Mouse (Mus musculus): ENCODE results near the gene Plcg2.

Gene Plcg2

GRCm38 (mm10) chr8:117626040-117626838 lies 128.1 kb downstream of the Plcg2 start:
- DNase-seq (ENCODE audit: inconsistent age in 2 of 2, low spot score in 1 of 2) = peak; percentile 9 to 65

- DNase-seq (ENCODE audit: inconsistent age in 2 of 2, low spot score in 1 of 2) = no peak
Measured at GRCm38 (mm10) chr8:117627096-117627495, 129.0 kb downstream of the Plcg2 start.

GRCm38 (mm10) chr8:117632532-117632931 lies 134.4 kb downstream of the Plcg2 start:
- DNase-seq (ENCODE audit: inconsistent age in 2 of 2, low spot score in 1 of 2) = no peak

- no peak for DNase-seq (ENCODE audit: inconsistent age in 2 of 2, low spot score in 1 of 2)
Measured at GRCm38 (mm10) chr8:117634406-117634805, 136.3 kb downstream of the Plcg2 start.

- no peak for DNase-seq (ENCODE audit: inconsistent age in 2 of 2, low spot score in 1 of 2)
Measured at GRCm38 (mm10) chr8:117637462-117637861, 139.4 kb downstream of the Plcg2 start.

GRCm38 (mm10) chr8:117639631-117640030 lies 141.5 kb downstream of the Plcg2 start:
- no peak for DNase-seq (ENCODE audit: inconsistent age in 2 of 2, low spot score in 1 of 2)

- DNase-seq (ENCODE audit: inconsistent age in 2 of 2, low spot score in 1 of 2) = no peak
Measured at GRCm38 (mm10) chr8:117645486-117645885, 147.4 kb downstream of the Plcg2 start.

- peak; percentile 8 to 52 for DNase-seq (ENCODE audit: inconsistent age in 2 of 2, low spot score in 1 of 2)
Measured at GRCm38 (mm10) chr8:117646020-117646419, 147.9 kb downstream of the Plcg2 start.

- no peak for DNase-seq (ENCODE audit: inconsistent age in 2 of 2, low spot score in 1 of 2)
Measured at GRCm38 (mm10) chr8:117646440-117646839, 148.3 kb downstream of the Plcg2 start.

GRCm38 (mm10) chr8:117652318-117652717 lies 154.2 kb downstream of the Plcg2 start:
- no peak for DNase-seq (ENCODE audit: inconsistent age in 2 of 2, low spot score in 1 of 2)

GRCm38 (mm10) chr8:117658990-117659389 lies 160.9 kb downstream of the Plcg2 start:
- no peak for DNase-seq (ENCODE audit: inconsistent age in 2 of 2, low spot score in 1 of 2)

GRCm38 (mm10) chr8:117660358-117661031 lies 162.4 kb downstream of the Plcg2 start:
- DNase-seq (ENCODE audit: inconsistent age in 2 of 2, low spot score in 1 of 2) = no peak

- DNase-seq (ENCODE audit: inconsistent age in 2 of 2, low spot score in 1 of 2) = no peak
Measured at GRCm38 (mm10) chr8:117667349-117668124, 169.4 kb downstream of the Plcg2 start.

- no peak for DNase-seq (ENCODE audit: inconsistent age in 2 of 2, low spot score in 1 of 2)
Measured at GRCm38 (mm10) chr8:117670461-117670860, 172.4 kb downstream of the Plcg2 start.

- DNase-seq (ENCODE audit: inconsistent age in 2 of 2, low spot score in 1 of 2) = no peak
Measured at GRCm38 (mm10) chr8:117672558-117672957, 174.5 kb downstream of the Plcg2 start.

- peak; percentile 36 to 81 for DNase-seq (ENCODE audit: inconsistent age in 2 of 2, low spot score in 1 of 2)
Measured at GRCm38 (mm10) chr8:117673430-117673830, 175.3 kb downstream of the Plcg2 start, which contains the start of gene Sdr42e1. Sdr42e1 (minus strand) TSS chr8:117673689.

- DNase-seq (ENCODE audit: inconsistent age in 2 of 2, low spot score in 1 of 2) = no peak
Measured at GRCm38 (mm10) chr8:117675171-117675570, 177.1 kb downstream of the Plcg2 start.

GRCm38 (mm10) chr8:117676460-117676859 lies 178.4 kb downstream of the Plcg2 start:
- DNase-seq (ENCODE audit: inconsistent age in 2 of 2, low spot score in 1 of 2) = no peak

- DNase-seq (ENCODE audit: inconsistent age in 2 of 2, low spot score in 1 of 2) = no peak
Measured at GRCm38 (mm10) chr8:117677011-117677410, 178.9 kb downstream of the Plcg2 start.

- DNase-seq (ENCODE audit: inconsistent age in 2 of 2, low spot score in 1 of 2) = no peak
Measured at GRCm38 (mm10) chr8:117678650-117679049, 180.6 kb downstream of the Plcg2 start.

- DNase-seq (ENCODE audit: inconsistent age in 2 of 2, low spot score in 1 of 2) = no peak
Measured at GRCm38 (mm10) chr8:117683925-117684472, 185.9 kb downstream of the Plcg2 start.
